Mouse (Mus musculus): Measurements from ENCODE around the gene Klf11. TPM values are rescaled to one million over a fixed set of nuclear protein-coding genes. Genes with fewer than 3 reads are reported as not detected.

Gene Klf11
- polyA plus RNA-seq, 1 experiment from 2014 or later = 9.2 TPM

- under 1% methylated on average over 83 of the region's 83 CpGs for WGBS (ENCODE audit: insufficient replicate concordance)
- Histone ChIP-seq H3K4me3 (peak within 1 kb of the TSS; percentile 77), H3K9ac (peak within 1 kb of the TSS; percentile 84), H3K27ac (peak within 1 kb of the TSS; percentile 87), H3K4me2 (peak within 1 kb of the TSS; percentile 85), H3K9me3 (replicated peaks) (no peaks in the 10 kb centered on the region), H3K27me3 (replicated peaks) (no peaks in the 10 kb centered on the region), H3K4me1 (peaks cover 80% of the 10 kb centered on the region), H3K36me3 (peaks cover 45% of the 10 kb centered on the region)
- ATAC-seq = peak; percentile 80
Observed at GRCm38 (mm10) chr12:24707954-24708823, 57.1 kb downstream of the Klf11 start, which contains the start of gene Rrm2. Gene Rrm2 (plus strand): TSS chr12:24708241.

- H3K36me3 ChIP-seq = peaks cover 51% of the 10 kb centered on the region
- H3K9ac ChIP-seq = peak overlapping the region; percentile 84
- H3K4me3 ChIP-seq = peak overlapping the region; percentile 77
- peak overlapping the region; percentile 85 for H3K4me2 ChIP-seq
- H3K27ac ChIP-seq = peak overlapping the region; percentile 87
- H3K9me3 ChIP-seq (replicated peaks) = no peaks in the 10 kb centered on the region
- ATAC-seq = no peak
- H3K4me1 ChIP-seq = peaks cover 80% of the 10 kb centered on the region
- H3K27me3 ChIP-seq (replicated peaks) = no peaks in the 10 kb centered on the region
- under 1% methylated on average over 17 of the region's 17 CpGs for WGBS (ENCODE audit: insufficient replicate concordance)
Observed at GRCm38 (mm10) chr12:24708824-24709218, 57.7 kb downstream of the Klf11 start.

GRCm38 (mm10) chr12:24709409-24709808, 58.3 kb downstream of the Klf11 start:
- Histone ChIP-seq H3K4me2 (peak overlapping the region; percentile 85), H3K4me1 (peaks cover 79% of the 10 kb centered on the region), H3K4me3 (peak overlapping the region; percentile 77), H3K36me3 (peaks cover 57% of the 10 kb centered on the region), H3K27ac (peak overlapping the region; percentile 87), H3K9me3 (replicated peaks) (no peaks in the 10 kb centered on the region), H3K9ac (peak overlapping the region; percentile 84), H3K27me3 (replicated peaks) (no peaks in the 10 kb centered on the region)
- WGBS (ENCODE audit: insufficient replicate concordance) = 12% methylated on average over 6 of the region's 6 CpGs
- no peak for ATAC-seq

- Histone ChIP-seq H3K9ac (peak overlapping the region; percentile 84), H3K27ac (peak overlapping the region; percentile 87), H3K4me1 (peaks cover 79% of the 10 kb centered on the region), H3K27me3 (replicated peaks) (no peaks in the 10 kb centered on the region), H3K36me3 (peaks cover 63% of the 10 kb centered on the region), H3K4me2 (peak overlapping the region; percentile 85), H3K9me3 (replicated peaks) (no peaks in the 10 kb centered on the region), H3K4me3 (peak overlapping the region; percentile 77)
- 36% methylated on average over 5 of the region's 5 CpGs for WGBS (ENCODE audit: insufficient replicate concordance)
- ATAC-seq = peak; percentile 1; the same call in 1 of the 2 replicates
Observed at GRCm38 (mm10) chr12:24709831-24710508, 58.9 kb downstream of the Klf11 start.

- peak overlapping the region; percentile 87 for H3K27ac ChIP-seq
Observed at GRCm38 (mm10) chr12:24710672-24711071, 59.6 kb downstream of the Klf11 start.

More at GRCm38 (mm10) chr12:24710672-24711071, 59.6 kb downstream of the Klf11 start:
- Histone ChIP-seq H3K4me2 (peak overlapping the region; percentile 85), H3K9me3 (replicated peaks) (no peaks in the 10 kb centered on the region), H3K4me3 (peak overlapping the region; percentile 77), H3K36me3 (peaks cover 64% of the 10 kb centered on the region), H3K4me1 (peaks cover 79% of the 10 kb centered on the region), H3K9ac (peak overlapping the region; percentile 84), H3K27me3 (replicated peaks) (no peaks in the 10 kb centered on the region)
- no peak for ATAC-seq
- 67% methylated on average over 5 of the region's 5 CpGs for WGBS (ENCODE audit: insufficient replicate concordance)

Other genes starting within 250 kb of the Klf11 start
- gene Taf1b, start 152.9 kb upstream of the Klf11 start, polyA plus RNA-seq (2016; fragmentation: Nextera tagmentation; extraction: Ambion mirVana) = 16.1 and 17.0 TPM in 2 replicates
- gene Grhl1, start 79.0 kb upstream of the Klf11 start, polyA plus RNA-seq (2016; fragmentation: Nextera tagmentation; extraction: Ambion mirVana) = 0.45 and 0.72 TPM in 2 replicates
- gene Cys1, start 30.5 kb downstream of the Klf11 start, polyA plus RNA-seq (2016; fragmentation: Nextera tagmentation; extraction: Ambion mirVana) = 0.56 and 1.0 TPM in 2 replicates
- gene Rrm2, start 57.0 kb downstream of the Klf11 start, polyA plus RNA-seq (2016; fragmentation: Nextera tagmentation; extraction: Ambion mirVana) = 531 and 552 TPM in 2 replicates
- gene Mboat2, start 179.6 kb downstream of the Klf11 start, polyA plus RNA-seq (2016; fragmentation: Nextera tagmentation; extraction: Ambion mirVana) = 8.5 and 8.6 TPM in 2 replicates